Mouse (Mus musculus): ENCODE results near the gene Klf8.

- TF ChIP-seq CTCF (IDR thresholded peaks at IDR 0.05; ENCODE audit: insufficient read depth, low read depth, low read length) (no peak), POLR2A (IDR thresholded peaks at IDR 0.05; ENCODE audit: insufficient read depth, low read depth, low read length) (no peak)
Measured at GRCm38 (mm10) chrX:153433659-153434293, 196.5 kb downstream of the Klf8 start.
